Mouse (Mus musculus) colon, adult 2 months (tissue): ENCODE results near the gene Wdr6. TPM values are rescaled to one million over a fixed set of nuclear protein-coding genes. Genes with fewer than 3 reads are reported as not detected.

Experiments used
- polyA plus RNA-seq: library from polyadenylated mRNA; depleted of rRNA; stranded (reverse); fragments of >200 nt; gene quantifications from 2 replicates; pipeline ENCODE4 v1.2.3, GENCODE M21; 2012; rRNA removed

Wdr6 gene
- polyA plus RNA-seq = 26.5 and 30.8 TPM in 2 replicates

GRCm38 (mm10) chr9:108578545-108579343, at the start of gene Wdr6:
Gene Wdr6, minus strand, starts transcription at chr9:108578739.

GRCm38 (mm10) chr9:108596998-108597764, 18.6 kb upstream of the Wdr6 start, which contains the start of gene P4htm:
Gene P4htm, minus strand, starts transcription at chr9:108597667.

GRCm38 (mm10) chr9:108569381-108570206, 8.9 kb downstream of the Wdr6 start, which contains the start of gene Dalrd3:
Gene Dalrd3, plus strand, starts transcription at chr9:108569886.

GRCm38 (mm10) chr9:108566815-108567776, 11.4 kb downstream of the Wdr6 start, which contains the start of gene Ndufaf3:
Gene Ndufaf3, minus strand, starts transcription at chr9:108567434.

GRCm38 (mm10) chr9:108560227-108560841, 18.2 kb downstream of the Wdr6 start, which contains the start of gene Impdh2:
Gene Impdh2, plus strand, starts transcription at chr9:108560286.

Other genes starting within 250 kb of the Wdr6 start
- gene Gpx1, start 239.8 kb downstream of the Wdr6 start, polyA plus RNA-seq = 1,237 and 1,448 TPM in 2 replicates
- 57.9 and 63.9 TPM in 2 replicates for gene Usp4, start 230.9 kb downstream of the Wdr6 start, polyA plus RNA-seq
- gene 1700102P08Rik, start 185.9 kb downstream of the Wdr6 start, polyA plus RNA-seq = 1.2 TPM in 1 of 2 replicates, not detected in the other
- gene Ccdc36, start 150.3 kb downstream of the Wdr6 start, polyA plus RNA-seq = not detected in 2 replicates
- gene BC048562, start 142.3 kb downstream of the Wdr6 start, polyA plus RNA-seq = not detected in 2 replicates
- 25.7 and 26.6 TPM in 2 replicates for gene Ccdc71, start 118.2 kb downstream of the Wdr6 start, polyA plus RNA-seq
- 42.4 and 45.5 TPM in 2 replicates for gene Klhdc8b, start 117.2 kb downstream of the Wdr6 start, polyA plus RNA-seq
- 70.8 and 77.4 TPM in 2 replicates for gene Lamb2, start 99.0 kb downstream of the Wdr6 start, polyA plus RNA-seq
- 128 and 131 TPM in 2 replicates for gene Usp19, start 88.1 kb downstream of the Wdr6 start, polyA plus RNA-seq
- gene Qars, start 71.0 kb downstream of the Wdr6 start, polyA plus RNA-seq = 237 and 356 TPM in 2 replicates
- gene Qrich1, start 61.9 kb downstream of the Wdr6 start, polyA plus RNA-seq = 80.5 and 83.8 TPM in 2 replicates
- gene Impdh2, start 18.5 kb downstream of the Wdr6 start, polyA plus RNA-seq = 99.2 and 118 TPM in 2 replicates
- 39.9 and 44.5 TPM in 2 replicates for gene Ndufaf3, start 11.3 kb downstream of the Wdr6 start, polyA plus RNA-seq
- 198 and 245 TPM in 2 replicates for gene Dalrd3, start 8.9 kb downstream of the Wdr6 start, polyA plus RNA-seq
- gene P4htm, start 18.9 kb upstream of the Wdr6 start, polyA plus RNA-seq = 8.7 and 8.9 TPM in 2 replicates
- 33.5 and 39.2 TPM in 2 replicates for gene Arih2, start 70.6 kb upstream of the Wdr6 start, polyA plus RNA-seq
- gene Slc25a20, start 83.3 kb upstream of the Wdr6 start, polyA plus RNA-seq = 67.7 and 75.1 TPM in 2 replicates
- 35.1 and 38.9 TPM in 2 replicates for gene Prkar2a, start 110.6 kb upstream of the Wdr6 start, polyA plus RNA-seq
- 46.0 and 51.8 TPM in 2 replicates for gene Ip6k2, start 205.1 kb upstream of the Wdr6 start, polyA plus RNA-seq
- 28.1 and 30.3 TPM in 2 replicates for gene Nckipsd, start 229.6 kb upstream of the Wdr6 start, polyA plus RNA-seq
- gene Celsr3, start 247.6 kb upstream of the Wdr6 start, polyA plus RNA-seq = 2.1 and 2.3 TPM in 2 replicates